Mouse (Mus musculus): ENCODE measurements at regions not wholly inside any gene's neighbourhood (a gene's known extent, or its start where the extent isn't known, plus 50 kb on each side); places are given as distances from the start of the nearest gene placed in this dataset.

DNA sequence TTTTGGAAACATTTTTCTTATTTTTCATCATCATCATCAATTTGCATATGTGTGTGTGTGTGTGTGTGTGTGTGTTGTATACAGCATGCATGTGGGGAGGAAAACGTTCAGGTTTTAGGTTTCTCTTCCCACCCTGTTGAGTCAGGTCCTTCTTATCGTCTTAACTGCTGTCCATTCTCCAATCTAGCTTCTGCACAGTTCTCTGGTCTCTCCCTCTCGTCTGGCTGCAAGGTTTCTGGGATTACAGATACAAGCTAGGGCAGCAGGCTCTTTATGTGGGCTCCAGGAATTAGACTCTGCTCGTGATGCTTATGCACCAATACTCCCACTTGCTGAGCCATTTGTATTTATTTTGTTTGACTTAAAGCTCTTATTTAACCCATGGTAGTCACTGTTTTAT lies 226.6 kb upstream of the Cwc22 start:
- TF ChIP-seq CTCF (IDR thresholded peaks at IDR 0.05; ENCODE audit: low read depth) = no peak
- TF ChIP-seq EP300 (optimal IDR thresholded peaks at IDR 0.05) = no peak
